Mouse (Mus musculus): ENCODE results near the gene Guca1a.

The Guca1a gene

GRCm38 (mm10) chr17:47409897-47410861 is 9.8 kb upstream of the Guca1a start:
- DNase-seq = peak; percentile 17

DNA sequence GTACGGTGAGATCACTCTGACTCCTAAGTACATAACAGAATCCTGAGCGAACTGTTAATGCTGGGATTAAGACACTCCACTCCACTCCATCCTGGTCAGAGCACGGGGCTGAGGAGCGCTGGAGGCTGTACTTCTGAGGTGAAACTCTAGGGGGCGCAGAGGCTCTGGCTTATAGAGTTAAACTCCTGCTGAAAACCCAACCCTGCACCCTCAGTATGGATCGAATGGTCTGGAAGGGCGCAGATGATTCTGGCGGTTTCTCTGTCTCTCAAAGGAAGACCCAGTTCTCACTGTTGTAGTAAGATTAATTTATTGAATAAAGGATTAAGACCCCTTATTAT is 8.1 kb upstream of the Guca1a start:
- peak; percentile 63 for DNase-seq

DNA sequence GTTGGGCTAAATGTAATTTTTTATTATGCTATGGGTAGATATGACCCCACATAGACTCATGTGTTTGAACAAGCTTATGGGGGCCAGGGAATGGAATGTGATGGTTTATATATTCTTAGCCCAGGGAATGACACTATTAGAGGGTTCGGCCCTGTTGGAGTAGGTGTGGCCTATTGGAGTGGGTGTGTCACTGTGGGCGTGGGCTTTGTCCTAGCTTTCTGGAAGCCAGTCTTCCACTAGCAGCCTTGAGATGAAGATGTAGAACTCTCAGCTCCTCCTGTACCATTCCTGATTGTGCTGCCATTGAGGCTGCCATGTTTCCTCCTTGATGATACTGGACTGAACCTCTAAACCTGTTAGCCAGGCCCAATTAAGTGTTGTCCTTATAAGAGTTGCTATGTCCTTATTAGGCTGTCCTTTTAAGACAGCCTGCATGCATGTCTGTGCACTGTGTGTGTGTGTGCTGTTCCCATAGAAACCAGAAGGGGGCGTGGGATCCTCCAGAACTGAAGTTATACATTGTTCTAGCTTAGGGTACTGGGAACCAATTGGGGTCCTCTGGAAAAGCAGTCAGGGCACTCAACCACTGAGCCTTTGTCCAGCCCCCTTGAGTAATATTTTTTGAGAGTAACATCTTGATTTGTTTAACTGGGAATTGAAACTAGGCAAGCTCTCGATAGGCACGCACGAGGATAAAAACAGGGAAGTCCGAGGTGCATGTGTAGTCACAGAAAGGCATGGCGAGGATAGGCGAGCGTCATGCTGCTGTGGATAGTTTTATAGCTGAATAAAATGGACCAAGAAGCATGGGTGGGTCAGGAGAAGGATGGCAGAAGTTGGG is 7.6 kb upstream of the Guca1a start:
- no peak for DNase-seq

DNA sequence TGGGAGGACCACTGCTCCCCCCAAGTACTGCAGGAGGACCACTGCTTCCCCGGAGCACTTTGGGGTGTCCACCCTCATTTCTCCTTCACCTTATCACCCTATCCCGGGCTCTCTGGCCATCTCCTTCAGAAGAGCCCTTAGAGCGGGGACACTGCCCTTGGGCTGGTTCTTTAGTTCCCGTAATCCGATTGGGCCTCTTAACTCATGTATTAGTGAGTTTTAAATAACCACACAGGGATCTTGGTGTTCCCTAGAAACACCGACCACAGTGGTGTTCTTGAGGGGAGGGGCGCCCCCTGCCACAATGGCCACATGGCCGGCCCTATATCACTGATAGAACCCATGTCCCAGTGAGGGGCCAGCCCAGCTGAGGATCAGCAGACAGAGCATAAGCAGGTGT is 1.3 kb downstream of the Guca1a start:
- no peak for DNase-seq

DNA sequence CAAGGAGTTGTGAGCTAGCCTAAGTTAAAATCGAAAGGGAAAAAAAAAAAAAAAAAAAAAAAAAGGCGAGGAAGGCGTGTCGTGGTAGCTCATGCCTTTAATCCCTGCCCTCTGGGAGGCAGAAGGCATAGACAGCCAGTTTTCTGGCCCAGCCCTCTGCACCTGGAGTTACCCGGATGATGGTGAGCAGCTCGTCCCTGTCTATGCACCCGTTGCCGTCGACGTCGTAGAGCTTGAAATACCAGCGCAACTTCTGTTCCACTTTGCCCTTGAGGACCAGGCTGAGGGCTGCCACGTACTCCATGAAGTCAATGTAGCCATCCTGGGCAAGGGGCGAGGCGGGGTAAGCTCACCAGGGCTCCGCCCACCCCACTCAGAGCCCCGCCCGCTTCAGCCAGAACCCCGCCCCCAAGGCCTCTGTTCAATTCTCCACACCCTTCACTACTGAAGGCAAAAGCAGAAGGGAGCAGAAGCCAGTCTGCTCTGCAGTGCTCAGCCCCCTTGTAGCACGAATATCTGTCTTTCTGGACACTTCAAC is 4.9 kb downstream of the Guca1a start:
- DNase-seq = no peak

DNA sequence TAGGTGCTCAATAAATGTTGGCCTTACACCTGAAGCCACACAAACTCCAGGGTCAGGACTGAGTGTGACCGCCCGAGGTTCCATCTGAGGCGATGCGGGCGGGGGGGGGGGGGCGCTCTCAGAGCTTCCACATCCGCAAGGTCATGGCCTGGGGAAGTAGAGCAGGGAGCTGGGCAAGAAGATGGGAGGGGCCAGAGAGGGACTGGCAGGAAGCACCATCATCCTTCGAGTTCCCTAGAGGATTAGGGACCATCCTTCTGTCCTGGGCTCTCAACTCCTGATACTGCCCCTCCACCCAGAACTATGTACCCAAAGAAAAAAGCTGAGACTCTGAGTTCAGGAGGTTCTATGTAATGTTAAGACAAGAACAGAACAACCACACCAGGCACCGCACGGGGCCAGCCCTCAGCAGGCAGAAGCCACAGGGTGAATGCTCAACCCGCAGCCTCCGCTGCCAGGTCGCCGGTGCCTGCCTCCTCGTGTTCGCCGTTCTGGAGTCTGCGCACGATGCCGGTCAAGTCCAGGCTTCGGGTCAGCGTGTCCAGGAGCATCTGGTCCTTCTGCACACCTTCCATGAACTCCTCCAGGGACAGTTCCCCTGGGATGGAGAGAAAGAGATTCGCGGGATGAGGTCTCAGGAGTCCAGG is 6.0 kb downstream of the Guca1a start:
- no peak for DNase-seq

DNA sequence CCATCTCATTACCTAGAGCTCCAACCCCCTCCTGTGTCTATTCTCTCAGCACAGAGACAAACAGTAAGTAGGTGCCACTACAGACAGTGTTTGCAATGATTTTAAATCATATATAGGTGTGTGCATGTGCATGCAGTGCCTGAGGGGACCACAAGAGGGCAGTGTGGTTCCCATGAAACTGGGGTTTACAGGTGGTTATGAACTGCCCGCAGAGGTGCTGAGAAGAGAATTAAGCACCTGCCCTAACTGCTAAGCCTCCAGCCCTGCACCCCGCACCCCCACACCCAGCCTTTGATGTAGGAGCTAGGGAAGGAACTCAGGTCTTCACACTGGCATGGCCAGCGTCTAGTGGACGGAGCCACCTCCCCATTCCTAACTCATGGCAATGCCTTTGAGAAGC is 13.7 kb downstream of the Guca1a start:
- peak; percentile 50 for DNase-seq

DNA sequence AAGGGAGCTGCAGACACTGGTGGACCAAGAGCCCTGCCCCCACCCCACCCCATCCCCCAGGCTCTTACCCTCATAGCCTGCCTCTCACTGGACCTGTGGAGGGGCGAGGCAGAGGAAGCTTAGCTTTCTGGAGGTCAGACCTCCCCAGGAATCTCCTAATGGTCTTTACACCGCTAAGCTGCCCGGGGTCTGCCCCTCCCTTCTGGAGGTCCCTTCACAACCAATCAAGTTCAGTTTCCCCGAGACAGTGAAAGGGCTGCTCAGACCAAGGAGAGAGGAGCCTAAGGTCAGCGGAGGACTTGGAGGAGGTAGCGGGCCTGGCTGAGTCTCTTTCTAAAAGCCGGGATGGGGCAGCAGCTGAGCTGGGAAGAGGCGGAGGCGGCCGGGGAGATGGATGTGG is 15.2 kb downstream of the Guca1a start, which contains the start of gene Guca1b:
Gene Guca1b, plus strand, starts transcription at position 249 of the 400 bp plus-strand sequence.
- DNase-seq = no peak

DNA sequence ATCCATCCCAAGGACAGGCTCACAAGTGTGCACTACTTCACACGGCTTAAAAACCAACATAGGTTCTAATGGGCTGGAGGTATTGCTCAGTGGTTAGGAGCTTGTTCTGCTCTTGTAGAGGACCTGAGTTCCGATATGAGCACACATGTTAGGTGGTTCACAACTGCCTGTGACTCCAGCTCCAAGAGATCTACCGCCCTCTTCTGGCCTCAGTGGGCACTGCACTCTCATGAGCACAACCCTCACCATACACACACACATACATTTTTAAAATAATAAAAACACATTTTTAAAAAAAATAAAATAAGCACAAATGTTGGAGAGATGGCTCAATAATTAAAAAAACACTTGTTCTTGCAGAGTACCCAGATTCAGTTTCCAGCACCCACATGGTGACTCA is 16.3 kb downstream of the Guca1a start:
- no peak for DNase-seq

DNA sequence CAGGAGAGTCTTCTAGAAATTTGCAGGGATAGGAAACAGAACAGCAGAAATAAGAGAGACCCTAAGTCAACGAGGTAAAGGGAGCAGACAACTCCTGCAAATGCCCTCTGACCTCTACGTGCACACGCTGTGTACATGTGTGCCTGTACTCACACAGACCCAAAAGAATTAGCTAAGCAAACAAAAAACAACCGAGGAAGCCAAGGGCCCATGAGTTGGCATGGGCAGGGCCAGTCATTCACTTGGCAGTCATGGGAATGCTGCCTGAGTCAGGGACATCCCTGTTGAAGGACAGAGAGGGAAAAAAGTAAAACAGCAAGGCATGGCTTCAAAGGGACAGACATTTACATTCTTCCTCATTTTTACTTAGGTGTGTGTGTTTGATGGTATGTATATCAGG is 17.1 kb downstream of the Guca1a start:
- DNase-seq = no peak

GRCm38 (mm10) chr17:47381917-47382316 is 18.5 kb downstream of the Guca1a start:
- no peak for DNase-seq

- DNase-seq = no peak
Observed at GRCm38 (mm10) chr17:47378133-47378532, 22.3 kb downstream of the Guca1a start.

DNA sequence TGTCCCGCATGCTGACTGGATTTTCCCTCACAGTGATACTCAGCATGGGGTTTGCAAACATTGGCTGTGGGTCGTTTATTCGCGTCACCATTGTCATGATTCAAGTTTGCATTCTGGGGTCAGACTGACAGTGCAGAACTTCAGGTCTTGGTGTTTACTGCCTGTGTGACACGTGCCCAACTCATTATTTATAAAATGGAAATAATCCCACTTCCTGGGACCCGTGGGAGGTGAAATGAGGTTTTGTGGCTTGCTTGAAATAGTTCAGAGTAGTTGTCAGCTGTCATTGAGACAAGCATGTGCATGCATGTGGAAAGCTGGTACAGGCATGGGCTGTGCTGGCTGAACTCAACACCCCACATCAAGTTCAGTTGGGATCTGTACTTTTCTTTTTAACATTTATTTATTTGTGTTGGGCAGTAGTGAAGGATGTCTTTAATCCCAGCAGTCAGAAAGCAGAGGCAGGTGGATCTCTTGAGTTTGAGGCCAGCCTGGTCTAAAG is 23.6 kb downstream of the Guca1a start:
- no peak for DNase-seq

DNA sequence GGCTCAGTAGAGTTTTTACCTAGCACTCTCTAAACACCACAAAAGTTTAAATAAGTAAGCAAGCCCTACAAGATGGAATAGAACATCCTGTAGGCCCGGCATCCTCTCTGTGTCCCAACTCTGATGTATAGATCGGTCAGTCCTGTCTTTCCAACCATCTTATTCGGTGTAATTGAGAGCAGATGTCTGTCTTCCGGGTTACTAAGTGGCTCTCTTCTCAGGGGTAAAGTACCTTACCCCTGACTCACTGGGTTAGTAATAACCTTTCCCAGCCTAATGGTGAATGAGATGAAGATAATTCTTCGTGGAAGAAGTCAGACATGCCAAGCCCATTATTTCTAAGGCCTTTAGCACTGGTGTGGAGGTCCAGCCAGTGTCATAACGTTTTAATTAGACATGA is 26.4 kb downstream of the Guca1a start:
- DNase-seq = no peak

DNA sequence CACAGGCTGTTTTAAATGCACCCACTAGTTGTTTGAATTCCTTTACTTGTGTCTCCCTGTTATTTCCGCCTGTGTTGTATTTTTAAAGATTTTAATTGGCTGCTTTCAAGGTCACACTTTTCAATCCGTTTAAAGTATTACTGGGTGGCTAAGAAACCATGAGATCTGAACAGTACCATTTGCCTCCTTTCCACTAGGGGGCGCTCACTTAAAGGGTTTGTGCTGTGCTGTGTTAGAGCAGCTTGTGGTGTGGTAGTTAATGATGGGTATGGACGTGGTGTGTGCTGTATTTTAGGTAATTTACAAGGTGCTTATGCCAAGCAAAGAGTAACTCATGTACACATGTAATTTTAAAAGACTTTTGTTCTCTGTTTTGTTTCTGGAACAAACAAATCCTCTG is 28.9 kb downstream of the Guca1a start:
- peak; percentile 43 for DNase-seq

DNA sequence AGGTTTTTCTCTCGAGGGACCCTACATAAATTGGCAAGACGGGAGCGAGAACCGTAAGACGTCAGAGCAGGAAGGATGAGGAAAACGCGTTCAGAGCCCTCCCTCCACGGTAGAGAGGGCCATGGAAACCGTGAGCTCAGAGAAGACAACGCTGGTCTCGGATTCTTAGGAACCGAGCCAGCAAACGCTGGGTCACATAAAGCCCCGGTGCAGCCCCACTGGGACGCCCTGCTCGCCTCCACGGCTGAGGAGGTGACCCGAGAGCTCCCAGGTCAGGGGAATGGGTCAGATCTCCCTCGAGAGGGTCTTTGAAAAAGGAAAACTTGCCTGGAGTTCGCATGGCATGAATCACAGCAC is 31.3 kb downstream of the Guca1a start:
- DNase-seq = no peak

- peak; percentile 87 for DNase-seq
Observed at GRCm38 (mm10) chr17:47368401-47369086, 31.8 kb downstream of the Guca1a start, which contains the start of gene Mrps10. Mrps10 (plus strand) TSS chr17:47368887.

- no peak for DNase-seq
Observed at GRCm38 (mm10) chr17:47361343-47361742, 39.0 kb downstream of the Guca1a start.

DNA sequence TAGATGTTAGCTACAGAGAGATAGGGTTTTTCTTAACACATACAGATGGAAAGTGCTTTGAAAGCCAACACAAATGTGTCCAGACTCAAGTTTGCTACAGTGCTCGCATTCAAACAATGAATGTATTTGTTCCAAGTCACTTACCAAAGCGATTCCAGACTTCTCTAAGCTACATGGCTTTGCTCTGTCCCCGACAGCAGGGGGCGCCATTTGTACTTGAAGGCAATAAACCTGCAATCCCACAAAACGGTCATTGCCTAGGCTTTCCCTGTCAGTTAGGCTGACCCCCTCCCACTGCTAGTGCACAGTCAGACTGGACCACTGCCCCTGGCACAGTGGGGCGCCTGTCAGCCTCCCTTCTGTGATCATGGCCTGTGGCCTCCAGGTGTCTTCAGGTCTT is 40.4 kb downstream of the Guca1a start:
- peak; percentile 51 for DNase-seq

DNA sequence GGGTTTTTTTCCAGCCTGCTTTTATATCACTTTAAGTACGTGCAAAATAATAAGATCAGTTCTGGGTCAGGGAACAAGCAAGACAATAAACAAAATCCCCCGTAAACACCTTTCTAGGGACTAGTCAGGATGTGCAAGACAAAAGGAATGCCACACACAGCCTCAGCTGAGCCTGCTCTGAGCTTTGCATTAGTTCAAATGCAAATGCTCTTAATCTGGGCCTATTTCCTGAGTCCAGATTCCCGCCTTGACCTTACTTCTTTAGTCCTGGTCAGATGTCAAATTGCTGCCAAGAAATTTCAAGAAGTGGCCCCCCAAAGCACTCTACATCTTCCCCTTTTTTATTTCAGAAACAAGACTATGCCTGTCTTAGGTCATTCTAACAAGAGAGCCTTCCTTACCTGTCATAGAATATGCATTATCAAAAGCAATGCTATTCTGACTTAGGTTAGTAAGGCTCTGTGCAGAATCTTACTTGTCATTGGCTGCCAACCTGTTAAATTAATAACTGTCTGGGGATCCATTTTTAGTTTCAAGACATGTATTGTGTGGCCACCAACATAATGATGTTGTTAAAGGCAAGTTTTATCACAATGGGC is 50.6 kb downstream of the Guca1a start:
- no peak for DNase-seq

All from right cerebral cortex, postnatal 4 days (tissue).